Mouse (Mus musculus): ENCODE measurements around the gene Fiz1. TPM values are rescaled to one million over a fixed set of nuclear protein-coding genes. Genes with fewer than 3 reads are reported as not detected.

Fiz1 gene
- total RNA-seq, 1 experiment from 2014 or later = 22.7 TPM

Other genes starting within 250 kb of the Fiz1 start
- gene Fam71e2, start 243.4 kb downstream of the Fiz1 start, total RNA-seq (2021) = not detected in 2 replicates
- gene Il11, start 231.8 kb downstream of the Fiz1 start, total RNA-seq (2021) = not detected in 2 replicates
- not detected in 2 replicates for gene Tmem190, start 231.8 kb downstream of the Fiz1 start, total RNA-seq (2021)
- 10.2 and 11.7 TPM in 2 replicates for gene Tmem238, start 225.0 kb downstream of the Fiz1 start, total RNA-seq (2021)
- gene Rpl28, start 221.8 kb downstream of the Fiz1 start, total RNA-seq (2021) = 1,145 and 1,281 TPM in 2 replicates
- gene Ube2s, start 202.1 kb downstream of the Fiz1 start, total RNA-seq (2021) = 140 and 146 TPM in 2 replicates
- gene Shisa7, start 170.0 kb downstream of the Fiz1 start, total RNA-seq (2021) = 2.2 and 2.9 TPM in 2 replicates
- 8.6 and 12.5 TPM in 2 replicates for gene Isoc2b, start 144.4 kb downstream of the Fiz1 start, total RNA-seq (2021)
- gene Isoc2a, start 137.5 kb downstream of the Fiz1 start, total RNA-seq (2021) = 55.7 and 67.9 TPM in 2 replicates
- gene Gm36210, start 108.2 kb downstream of the Fiz1 start, total RNA-seq (2021) = 0.26 TPM in 1 of 2 replicates, not detected in the other
- 13.7 and 16.2 TPM in 2 replicates for gene Zfp628, start 99.5 kb downstream of the Fiz1 start, total RNA-seq (2021)
- gene Nat14, start 92.7 kb downstream of the Fiz1 start, total RNA-seq (2021) = 6.6 and 8.1 TPM in 2 replicates
- gene Ssc5d, start 88.9 kb downstream of the Fiz1 start, total RNA-seq (2021) = 3.9 and 5.0 TPM in 2 replicates
- 0.63 TPM in 1 of 2 replicates, not detected in the other for gene Sbk2, start 50.3 kb downstream of the Fiz1 start, total RNA-seq (2021)
- gene Sbk3, start 43.5 kb downstream of the Fiz1 start, total RNA-seq (2021) = 0.37 and 0.64 TPM in 2 replicates
- gene Zfp579, start 18.5 kb downstream of the Fiz1 start, total RNA-seq (2021) = 17.8 and 20.5 TPM in 2 replicates
- 11.7 and 12.9 TPM in 2 replicates for gene Zfp524, start 282 bp downstream of the Fiz1 start, total RNA-seq (2021)
- not detected in 2 replicates for gene Gm44973, start 799 bp upstream of the Fiz1 start, total RNA-seq (2021)
- 25.3 and 30.5 TPM in 2 replicates for gene Zfp865, start 5.7 kb upstream of the Fiz1 start, total RNA-seq (2021)
- gene Ccdc106, start 5.9 kb upstream of the Fiz1 start, total RNA-seq (2021) = 1.3 and 2.7 TPM in 2 replicates
- not detected in 2 replicates for gene 4632433K11Rik, start 19.4 kb upstream of the Fiz1 start, total RNA-seq (2021)
- 4.7 and 5.5 TPM in 2 replicates for gene Zfp784, start 23.7 kb upstream of the Fiz1 start, total RNA-seq (2021)
- 10.0 and 12.9 TPM in 2 replicates for gene Zfp580, start 36.8 kb upstream of the Fiz1 start, total RNA-seq (2021)
- 166 and 184 TPM in 2 replicates for gene U2af2, start 47.4 kb upstream of the Fiz1 start, total RNA-seq (2021)
- 145 and 155 TPM in 2 replicates for gene Epn1, start 65.5 kb upstream of the Fiz1 start, total RNA-seq (2021)
- not detected in 2 replicates for gene Rfpl4, start 102.3 kb upstream of the Fiz1 start, total RNA-seq (2021)
- 1.7 and 2.1 TPM in 2 replicates for gene Rasl2-9, start 111.3 kb upstream of the Fiz1 start, total RNA-seq (2021)
- gene Vmn1r55, start 135.0 kb upstream of the Fiz1 start, total RNA-seq (2021) = not detected in 2 replicates
- not detected in 2 replicates for gene Vmn1r56, start 182.1 kb upstream of the Fiz1 start, total RNA-seq (2021)
- gene Vmn1r57, start 203.8 kb upstream of the Fiz1 start, total RNA-seq (2021) = not detected in 2 replicates

Data from adrenal gland, postnatal 14 days (tissue).